Mouse (Mus musculus) activated CD4-positive, CD25-positive, alpha-beta regulatory T cell, adult 4 months (primary cell): ENCODE results near the gene Klc1. TPM values are rescaled to one million over a fixed set of nuclear protein-coding genes. Genes with fewer than 3 reads are reported as not detected.
A peak's percentile ranks its signal among the peaks of the same experiment; 100 is the strongest.

Experiments
- ATAC-seq: one replicate; pipeline ENCODE4 v1.8.0; 2017
- polyA plus RNA-seq, 2 experiments: library from polyadenylated mRNA; unstranded; fragments of 100-300 nt; shearing (Covaris generic); gene quantifications; one replicate each; pipeline ENCODE4 v1.2.1; 2017

The Klc1 gene
- polyA plus RNA-seq, 2 experiments from 2014 or later = 14.7 to 17.6 TPM

DNA sequence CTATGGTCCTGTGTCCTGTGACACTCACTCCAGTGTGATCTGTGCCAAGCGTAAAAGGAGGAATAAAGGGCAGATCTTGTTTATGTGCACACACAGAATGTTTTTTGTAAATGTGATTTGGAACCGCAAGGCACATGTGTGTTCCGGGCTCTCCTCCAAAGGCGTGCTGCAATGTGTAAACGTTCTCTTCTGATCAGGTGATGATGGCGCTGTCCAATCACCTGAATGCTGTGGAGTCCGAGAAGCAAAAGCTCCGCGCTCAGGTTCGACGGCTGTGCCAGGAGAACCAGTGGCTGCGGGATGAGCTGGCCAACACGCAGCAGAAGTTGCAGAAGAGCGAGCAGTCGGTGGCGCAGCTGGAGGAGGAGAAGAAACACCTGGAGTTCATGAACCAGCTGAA lies 15.5 kb downstream of the Klc1 start:
- ATAC-seq = no peak

DNA sequence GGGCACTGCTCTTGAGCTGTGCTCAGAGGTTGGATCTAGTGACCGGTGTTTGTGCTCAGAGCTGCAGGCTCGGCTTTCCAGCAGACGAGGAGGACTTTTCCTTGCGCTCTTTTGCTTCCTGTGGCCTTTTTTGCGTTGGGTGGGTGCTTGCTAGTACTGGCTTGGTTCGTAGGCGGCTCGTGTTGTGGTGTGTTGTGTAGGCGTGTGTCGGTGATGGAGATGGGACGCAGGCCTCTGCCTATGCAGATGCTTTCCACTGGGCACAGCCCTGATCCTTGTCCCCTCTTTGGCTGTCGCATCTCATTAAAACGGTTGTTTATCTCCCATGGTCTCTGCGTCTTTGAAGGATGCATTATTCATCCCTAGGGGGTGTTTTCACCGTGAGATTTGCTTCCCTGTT lies 16.2 kb downstream of the Klc1 start:
- ATAC-seq = no peak

- no peak for ATAC-seq
These were observed 19.3 kb downstream of the Klc1 start for GRCm38 (mm10) chr12:111777919-111778318.

- no peak for ATAC-seq
These were observed 20.9 kb downstream of the Klc1 start for GRCm38 (mm10) chr12:111779544-111779943.

GRCm38 (mm10) chr12:111785174-111785573 lies 26.5 kb downstream of the Klc1 start:
- no peak for ATAC-seq

GRCm38 (mm10) chr12:111787015-111787414 lies 28.4 kb downstream of the Klc1 start:
- no peak for ATAC-seq

DNA sequence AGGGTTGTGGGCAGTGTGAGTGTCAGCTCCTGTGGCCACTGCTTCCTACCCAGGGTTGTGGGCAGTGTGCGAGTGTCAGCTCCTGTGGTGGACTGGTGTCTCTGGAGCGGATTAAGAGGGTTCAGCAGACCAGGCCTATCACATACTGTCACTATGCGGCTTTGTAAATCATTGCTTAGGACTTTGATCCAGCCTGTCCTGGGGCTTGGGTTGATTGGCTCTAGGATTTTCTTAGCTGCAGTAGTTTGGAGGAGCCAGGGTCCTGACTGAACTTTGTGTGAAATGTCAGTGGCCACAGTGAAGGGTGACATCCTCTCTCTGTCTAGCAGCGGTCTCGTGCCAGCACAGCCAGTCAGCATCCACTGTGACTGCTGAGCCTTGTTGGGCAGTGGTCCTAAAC lies 31.4 kb downstream of the Klc1 start:
- no peak for ATAC-seq

DNA sequence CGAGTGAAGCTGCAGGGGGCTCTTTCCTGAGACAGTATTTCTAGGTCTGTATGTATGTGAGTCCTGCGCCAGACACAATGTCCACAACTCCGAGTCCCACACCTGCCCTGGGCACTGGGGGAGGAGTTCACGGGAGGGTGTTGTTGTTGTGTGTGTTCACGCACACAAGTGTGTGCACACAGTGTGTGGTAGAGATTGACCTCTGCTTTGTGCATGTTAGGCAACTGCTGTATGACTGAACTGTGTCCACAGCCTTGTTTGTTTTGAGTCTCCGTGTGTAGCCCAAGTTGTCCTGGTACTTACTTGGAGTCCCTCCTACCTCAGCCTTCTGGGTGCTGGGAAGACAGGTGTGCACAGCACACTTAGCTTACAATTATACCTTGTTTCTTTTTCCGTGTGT lies 32.0 kb downstream of the Klc1 start:
- no peak for ATAC-seq

GRCm38 (mm10) chr12:111791474-111792104 lies 32.9 kb downstream of the Klc1 start:
- no peak for ATAC-seq

GRCm38 (mm10) chr12:111794102-111794501 lies 35.5 kb downstream of the Klc1 start:
- no peak for ATAC-seq

GRCm38 (mm10) chr12:111794526-111795179 lies 36.0 kb downstream of the Klc1 start:
- ATAC-seq = no peak

DNA sequence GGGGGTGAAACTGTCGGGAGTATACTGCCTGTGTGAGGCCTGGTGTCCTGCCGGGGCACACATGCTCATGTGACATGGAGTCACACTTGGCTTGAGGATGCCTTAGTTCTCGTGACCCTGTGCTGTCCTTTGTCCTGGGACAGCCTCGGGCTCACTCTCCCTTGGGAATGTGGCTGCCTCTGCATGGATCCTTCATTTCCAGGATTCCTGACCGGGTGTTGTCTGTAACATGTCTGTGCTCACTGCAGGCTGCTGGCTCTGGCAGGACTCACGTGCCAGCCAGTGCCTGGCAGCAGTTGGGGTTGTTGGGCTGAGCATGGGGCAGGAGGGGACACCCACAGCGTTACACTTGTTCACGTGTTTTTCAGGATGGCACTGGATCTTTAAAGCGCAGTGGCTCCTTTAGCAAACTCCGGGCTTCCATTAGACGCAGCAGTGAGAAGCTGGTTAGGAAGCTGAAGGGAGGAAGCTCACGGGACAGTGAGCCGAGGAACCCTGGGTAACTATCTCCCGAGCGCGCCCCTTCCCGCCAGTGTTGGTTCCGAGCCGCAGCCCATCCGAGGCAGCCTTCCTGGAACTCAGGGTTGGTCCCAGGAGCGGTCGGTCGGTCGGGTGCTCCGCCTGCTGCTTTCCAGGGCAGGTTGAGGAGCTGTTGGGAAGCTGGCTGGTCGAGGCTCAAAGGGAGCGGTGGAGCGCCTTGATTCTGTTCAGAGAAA lies 36.7 kb downstream of the Klc1 start:
- no peak for ATAC-seq

- no peak for ATAC-seq
These were observed 38.6 kb downstream of the Klc1 start for GRCm38 (mm10) chr12:111797251-111797650.

DNA sequence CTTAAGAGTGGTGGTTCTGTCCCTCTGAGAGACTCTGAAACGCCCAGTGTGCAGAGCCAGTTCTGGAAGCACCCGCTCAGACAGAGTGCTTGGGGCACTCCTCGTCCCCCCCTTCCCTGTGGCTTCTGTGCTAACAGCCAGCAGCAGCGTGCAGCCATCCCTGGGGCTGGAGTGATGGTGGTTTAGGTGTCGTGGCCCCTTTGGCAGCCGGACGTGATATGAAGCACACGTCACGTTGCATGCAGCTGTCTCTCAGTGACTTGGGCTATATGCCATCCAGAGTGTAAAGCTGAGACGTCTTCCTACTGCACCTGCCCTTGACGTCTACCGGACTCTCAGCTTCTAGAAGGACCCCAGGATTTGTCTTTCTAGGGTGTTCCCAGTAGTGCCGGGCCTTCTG lies 39.8 kb downstream of the Klc1 start:
- ATAC-seq = no peak

GRCm38 (mm10) chr12:111800459-111801183 lies 42.0 kb downstream of the Klc1 start:
- no peak for ATAC-seq

DNA sequence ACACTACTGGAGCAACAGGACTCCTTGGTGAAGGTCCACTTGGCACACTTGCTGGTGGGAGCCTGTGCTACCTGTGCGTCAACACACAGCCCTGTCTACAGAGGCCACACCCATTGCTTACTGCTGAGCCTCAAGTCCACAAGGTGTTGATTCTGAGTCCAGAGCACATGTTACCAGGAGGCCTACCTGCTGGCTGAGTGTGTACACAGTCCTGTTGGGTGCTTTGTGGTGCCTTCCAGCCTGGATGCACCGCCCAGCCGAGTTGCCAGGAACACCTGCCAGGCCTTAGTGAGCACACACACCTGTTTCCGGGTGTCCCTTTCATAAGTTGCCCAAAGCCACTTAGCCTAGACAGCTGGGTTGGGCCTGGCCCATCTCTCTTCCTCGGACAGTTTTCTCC lies 44.9 kb downstream of the Klc1 start:
- ATAC-seq = no peak

DNA sequence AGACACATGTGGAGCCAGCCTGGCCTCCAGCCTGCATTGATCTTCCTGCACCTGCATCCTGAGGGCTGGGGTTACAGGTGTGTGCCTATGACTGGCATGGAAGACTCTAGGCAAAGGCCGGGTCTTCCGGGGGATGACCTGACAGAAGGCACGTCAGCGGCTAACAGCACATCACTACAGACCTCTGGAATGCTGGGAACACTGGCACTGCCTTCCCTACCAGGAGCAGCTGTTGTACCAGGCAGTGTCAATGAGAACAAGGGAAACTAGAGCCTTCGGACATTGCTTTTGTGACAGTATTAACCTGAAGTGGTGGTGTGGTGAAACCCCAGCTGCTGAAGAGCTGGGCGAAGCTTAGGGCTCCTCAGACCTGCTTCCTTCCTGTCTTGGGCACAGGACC lies 50.1 kb downstream of the Klc1 start:
- no peak for ATAC-seq

DNA sequence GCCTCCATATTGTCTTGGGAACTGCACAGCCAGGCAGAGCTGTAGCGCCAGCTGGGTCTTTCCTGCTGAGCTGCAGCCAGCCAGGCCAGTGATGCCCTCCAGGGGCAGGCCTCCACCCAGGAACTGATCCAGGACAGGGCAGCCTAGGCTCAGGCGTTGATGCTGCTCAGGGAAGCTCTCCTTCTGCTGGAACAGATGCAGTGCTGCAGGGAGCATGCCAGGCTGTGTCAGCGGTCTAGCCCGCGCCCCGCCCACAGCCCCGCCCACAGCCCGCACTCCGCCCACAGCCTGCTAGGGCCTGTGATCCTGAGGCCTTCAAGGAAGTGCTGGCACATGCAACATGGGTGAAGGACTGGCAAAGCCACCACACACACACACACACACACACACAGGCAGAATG lies 51.1 kb downstream of the Klc1 start:
- no peak for ATAC-seq

DNA sequence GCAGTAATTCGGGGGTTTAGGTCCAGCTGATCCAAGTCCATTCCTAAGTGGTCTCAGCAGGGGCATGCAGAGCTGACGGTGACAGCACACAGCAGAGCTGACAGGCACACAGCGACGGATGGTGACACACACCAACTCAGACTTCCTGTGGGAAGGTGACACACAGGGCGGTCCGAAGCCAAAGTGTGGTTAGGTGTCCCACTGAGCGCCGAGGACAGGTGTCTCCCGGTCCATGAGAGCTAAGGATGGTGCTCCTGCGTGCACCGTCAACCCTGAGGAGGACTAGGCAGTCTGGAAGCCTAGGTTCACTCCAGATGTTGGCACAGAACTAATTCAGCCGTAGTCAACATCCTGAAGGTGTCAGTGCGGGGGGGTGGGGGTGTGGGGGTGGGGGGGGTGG lies 53.4 kb downstream of the Klc1 start:
- ATAC-seq = no peak

DNA sequence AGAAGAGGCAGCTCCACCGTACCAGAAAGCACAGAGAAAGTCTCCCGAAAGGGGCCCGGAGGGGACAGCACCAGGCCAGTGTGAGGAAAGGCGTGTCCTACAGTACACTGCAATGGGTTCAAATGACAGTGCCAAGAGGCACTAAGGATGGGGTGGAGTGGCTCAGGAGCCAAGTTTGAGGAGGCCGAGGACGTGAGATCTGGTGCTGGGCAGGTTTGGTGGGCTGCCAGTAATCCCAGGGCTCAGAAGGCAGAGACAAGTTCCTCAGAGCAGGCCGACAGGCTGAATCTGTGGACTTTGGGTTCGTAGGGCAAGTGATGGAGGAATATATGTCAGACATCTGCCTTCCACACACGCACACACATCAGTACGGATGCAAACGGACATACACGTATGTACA lies 54.0 kb downstream of the Klc1 start:
- no peak for ATAC-seq

GRCm38 (mm10) chr12:111813111-111813765 lies 54.6 kb downstream of the Klc1 start:
- ATAC-seq = peak; percentile 5

DNA sequence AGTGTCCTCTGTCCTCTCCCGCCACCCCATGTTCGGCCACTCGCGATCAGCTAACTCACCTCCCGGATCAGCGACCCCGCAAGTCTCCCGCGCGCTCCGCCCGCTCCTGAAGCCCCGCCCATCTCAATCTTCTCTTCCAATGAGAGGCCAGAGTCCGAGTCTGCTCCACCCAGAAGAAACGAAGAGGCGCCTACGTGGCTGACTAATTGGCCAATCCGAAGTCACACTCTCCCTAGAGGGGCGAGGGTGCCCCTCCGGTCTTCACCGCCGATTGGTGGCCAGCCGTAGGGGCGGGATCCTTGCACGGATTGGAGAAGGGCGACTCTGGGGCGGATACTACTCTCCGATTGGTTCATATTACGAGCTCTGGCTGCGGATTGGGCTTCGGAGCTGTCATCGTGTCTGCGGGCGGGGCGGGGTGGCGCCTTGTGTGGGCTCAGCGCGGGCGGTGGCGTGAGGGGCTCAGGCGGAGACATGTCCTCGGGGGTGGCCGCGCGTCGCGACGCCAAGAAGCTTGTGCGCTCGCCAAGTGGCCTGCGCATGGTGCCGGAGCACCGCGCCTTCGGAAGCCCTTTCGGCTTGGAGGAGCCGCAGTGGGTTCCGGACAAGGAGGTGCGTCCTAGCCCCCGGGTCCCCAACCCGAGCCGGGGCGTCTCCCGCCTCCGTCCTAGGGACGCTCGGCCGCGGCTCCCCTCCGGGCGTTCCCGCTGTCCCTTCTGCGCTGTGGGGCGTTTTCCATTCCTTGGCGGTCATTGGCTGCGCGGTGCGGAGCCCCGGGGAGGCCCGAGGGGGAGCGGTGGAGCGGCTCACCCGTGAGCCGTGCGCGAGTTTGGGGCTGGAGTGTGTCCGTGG lies 55.3 kb downstream of the Klc1 start, which contains the start of the genes Xrcc3 and Zfyve21:
TSS of gene Xrcc3 (minus strand) at position 108 of the 852 bp plus-strand sequence.
TSS of gene Zfyve21 (plus strand) at position 405 of the 852 bp plus-strand sequence.
- peak; percentile 97 for ATAC-seq
